Mouse (Mus musculus) spleen, embryonic (tissue): ENCODE data around the gene Gm10638.

Source experiments
- CTCF ChIA-PET: fragments of 350-600 bp; sonication (Branson Sonifier 250); formaldehyde crosslinking; loops from one replicate; lab custom pipeline; 2022; lab: Charles Lee

Gm10638 gene

DNA sequence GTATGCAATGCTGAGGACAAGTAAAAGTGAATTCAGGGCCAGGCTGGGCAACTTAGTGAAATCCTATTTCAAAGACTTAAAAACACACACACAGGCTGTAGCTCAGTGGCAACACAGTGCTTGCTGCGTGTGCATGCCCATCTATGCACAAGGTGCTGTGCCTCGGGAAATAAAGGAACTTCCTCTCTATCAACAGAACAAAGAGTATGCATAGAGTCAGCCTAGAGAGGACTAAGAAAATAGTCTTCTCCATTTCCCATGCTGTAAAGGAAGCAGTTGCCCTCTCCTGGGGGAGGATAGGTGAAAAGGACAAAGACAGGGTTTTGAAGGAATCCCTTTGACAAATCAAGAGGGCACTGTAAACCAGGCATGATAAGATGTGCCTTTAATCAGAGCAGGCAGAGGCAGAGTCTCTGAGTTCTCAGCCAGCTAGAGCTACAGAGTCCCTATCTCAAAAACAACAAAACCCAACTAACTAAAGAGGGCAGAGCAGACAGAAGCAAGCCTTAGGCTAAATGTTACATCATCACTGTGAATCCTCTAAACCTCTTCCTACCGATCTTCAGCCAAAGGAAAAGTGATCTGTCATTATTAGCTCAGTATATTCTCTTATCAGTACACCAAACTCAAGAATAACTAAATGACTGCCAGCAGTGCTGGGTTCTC is 9.9 kb upstream of the Gm10638 start:
- CTCF ChIA-PET: no interaction called here

DNA sequence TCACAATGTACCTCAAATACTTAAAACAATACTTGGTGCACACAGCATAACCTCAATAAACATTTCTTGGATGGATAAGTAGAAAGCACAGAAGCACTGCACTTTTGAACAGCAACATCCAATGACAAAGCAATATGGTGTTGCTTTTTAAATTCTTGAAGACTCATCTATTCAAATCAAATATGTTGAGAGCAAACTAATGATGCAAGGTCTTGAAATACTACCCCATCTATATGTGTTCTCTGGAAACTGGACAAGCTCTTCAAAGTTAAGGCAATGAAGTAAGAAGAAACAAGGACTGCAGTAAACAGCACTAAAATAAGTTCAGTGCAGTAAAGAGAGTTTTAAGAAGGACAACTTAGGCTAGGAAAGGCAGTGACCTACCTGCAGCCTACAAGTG is 4.6 kb upstream of the Gm10638 start:
- CTCF ChIA-PET: no interaction called here

DNA sequence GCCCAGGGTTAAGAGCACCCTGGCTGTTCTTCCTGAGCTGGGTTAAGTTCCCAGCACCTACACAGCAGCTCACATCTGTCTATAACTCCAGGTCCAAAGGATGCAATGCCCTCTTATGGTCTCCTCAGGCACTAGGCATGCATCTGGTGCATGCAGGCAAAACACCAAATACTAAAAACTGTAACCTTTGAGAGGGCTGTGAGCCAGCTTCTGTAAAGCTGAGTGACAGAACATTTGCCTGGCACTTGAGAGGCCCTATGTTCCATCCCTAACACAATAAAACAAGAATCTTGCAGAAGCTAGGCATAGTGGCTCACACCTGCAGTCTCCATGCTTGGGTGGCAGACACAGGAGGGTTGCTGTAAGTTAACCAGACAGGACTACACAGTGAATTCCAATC is 3.9 kb upstream of the Gm10638 start:
- CTCF ChIA-PET: no interaction called here

DNA sequence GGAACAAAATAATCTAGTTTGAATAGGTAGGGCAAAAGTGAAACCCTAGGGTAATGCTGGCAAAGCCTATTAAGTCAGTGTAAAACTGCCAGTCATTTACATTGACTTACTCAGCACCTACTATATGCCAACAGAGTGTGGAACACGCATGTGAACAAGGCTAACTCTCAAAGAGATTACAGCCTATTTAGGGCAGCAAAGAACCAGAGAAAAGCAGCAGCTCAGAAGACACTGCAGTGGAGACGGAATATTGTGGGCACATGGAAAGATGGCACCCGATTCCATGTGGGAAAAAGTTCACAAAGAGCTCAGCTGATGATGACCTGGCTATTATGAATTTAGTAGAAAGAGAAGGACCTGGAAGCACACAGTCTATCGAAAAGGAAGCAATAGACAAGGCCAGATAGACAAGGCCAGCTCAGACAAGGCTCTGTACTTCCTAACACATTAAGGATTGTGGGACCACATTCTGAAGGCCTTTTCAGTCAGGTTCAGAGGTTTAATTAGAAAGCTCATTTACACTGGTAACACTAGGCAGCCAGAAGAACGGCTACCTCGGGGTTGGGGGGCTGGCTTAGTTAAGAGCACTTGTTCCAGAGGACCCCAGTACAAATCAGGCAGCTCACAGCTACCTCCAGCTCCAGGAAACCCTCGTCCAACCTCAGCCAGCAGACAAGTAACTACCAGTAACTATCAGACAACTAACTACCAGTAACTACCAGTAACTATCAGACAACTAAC is 2.7 kb upstream of the Gm10638 start:
- CTCF ChIA-PET: interaction anchor here (0.5 to 0.7 kb wide), 2 partner anchors 36 to 65 kb away, joined by 3 to 4 read pairs; no protein-coding TSS in a partner anchor

DNA sequence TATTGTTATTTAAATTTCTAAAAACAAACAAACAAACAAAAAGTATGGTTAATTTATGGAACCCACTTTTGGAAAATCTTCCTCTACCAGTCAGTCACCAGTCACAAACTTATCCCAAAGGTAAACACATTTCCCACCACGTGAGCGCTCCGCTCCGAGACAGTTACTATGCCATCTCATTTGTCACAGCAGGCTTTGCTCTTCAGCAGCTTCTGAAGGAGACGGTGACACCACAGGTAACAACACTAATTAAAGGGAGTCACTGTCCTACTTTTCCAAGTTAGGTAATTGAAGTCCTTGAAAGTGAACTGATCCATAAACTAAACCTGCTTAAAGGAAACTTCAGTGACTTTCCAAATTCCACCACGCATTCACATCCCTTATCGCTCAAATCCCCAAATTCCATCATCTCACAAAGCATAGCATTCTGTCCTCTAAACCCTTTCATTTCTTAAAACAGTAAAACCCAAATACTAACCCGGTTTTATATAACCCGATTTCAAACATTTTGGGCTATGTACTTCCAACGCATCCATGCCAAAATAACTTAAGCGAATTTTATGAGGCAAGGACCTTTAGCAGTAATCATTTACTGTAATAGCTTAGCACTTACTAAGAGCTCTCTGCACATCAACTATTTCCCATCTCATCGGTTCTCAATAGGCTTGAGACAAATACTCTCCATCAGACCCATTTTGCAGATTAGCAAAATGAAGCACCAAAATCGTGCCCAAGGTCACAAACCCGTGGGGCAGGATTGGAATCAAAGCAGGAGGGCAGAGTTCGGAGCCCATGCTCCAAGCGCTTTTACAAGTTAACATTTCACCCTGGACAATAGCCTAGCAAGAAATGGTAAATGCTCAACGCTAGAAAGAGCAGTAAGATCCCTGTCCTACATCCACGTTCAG is 932 bp upstream of the Gm10638 start:
- CTCF ChIA-PET: no interaction called here

DNA sequence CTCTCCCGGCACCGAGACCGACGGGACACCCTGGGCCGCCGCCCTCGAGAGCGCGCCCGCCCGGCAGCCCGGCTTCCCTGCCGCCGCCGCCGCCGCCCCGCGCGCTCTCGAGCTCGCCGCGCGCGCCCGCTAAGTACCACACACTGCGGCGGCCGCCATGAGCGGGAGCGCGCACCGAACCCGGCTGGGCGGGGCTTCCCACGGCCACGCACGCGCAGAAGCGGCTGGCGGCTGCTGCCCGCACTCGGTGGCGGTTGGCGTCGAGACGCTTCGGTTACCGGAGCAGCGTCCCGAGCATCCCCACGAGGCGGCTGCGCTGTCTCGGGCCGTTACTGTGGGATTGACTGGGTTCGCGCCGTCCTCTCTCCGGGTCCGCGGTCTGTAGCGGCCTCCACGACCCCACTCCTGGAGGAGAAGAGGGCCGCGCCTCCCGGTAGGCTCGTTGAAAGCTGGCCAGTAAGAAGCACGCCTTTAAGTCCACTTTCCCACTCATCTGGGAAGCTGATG is 489 bp downstream of the Gm10638 start:
- CTCF ChIA-PET: no interaction called here

DNA sequence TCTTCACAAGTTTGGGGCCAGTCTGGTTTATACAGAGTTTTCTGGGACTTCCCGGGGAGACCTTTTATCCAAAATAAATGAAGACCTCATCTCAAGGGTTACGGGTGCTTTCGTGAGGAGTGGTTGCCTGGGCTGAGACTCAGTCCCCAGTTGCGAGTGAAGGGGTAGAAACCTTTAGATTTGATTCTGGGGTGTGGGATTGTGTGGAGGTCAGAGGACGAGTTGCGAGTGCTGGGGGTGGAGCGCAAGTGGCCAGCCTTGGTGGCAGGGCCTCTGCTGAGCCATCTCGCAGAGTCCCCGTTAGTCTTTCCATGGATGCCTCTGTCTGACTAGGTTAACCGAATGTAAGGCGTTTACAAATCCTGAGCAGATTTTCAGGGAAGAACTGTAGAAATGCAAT is 1.0 kb downstream of the Gm10638 start:
- CTCF ChIA-PET: no interaction called here

DNA sequence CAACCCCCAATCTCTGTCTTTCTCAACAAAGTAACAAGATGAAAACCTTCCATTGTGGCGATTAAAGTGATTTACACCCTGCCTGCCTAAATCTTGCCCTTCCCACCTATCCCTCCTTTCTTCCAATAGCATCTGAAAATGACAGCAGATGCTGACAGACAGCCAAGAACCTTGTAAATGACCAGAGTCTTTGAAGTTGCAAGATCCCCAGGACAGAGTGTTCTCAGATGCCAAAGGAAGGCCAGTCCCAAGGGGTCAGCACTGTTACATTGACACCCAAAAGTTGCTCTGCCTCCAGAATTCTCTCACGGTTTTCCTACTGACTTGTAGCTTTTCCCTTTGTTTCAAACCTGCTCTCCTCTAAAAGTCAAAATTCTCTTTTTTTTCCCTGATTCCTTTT is 4.3 kb downstream of the Gm10638 start:
- CTCF ChIA-PET: no interaction called here

DNA sequence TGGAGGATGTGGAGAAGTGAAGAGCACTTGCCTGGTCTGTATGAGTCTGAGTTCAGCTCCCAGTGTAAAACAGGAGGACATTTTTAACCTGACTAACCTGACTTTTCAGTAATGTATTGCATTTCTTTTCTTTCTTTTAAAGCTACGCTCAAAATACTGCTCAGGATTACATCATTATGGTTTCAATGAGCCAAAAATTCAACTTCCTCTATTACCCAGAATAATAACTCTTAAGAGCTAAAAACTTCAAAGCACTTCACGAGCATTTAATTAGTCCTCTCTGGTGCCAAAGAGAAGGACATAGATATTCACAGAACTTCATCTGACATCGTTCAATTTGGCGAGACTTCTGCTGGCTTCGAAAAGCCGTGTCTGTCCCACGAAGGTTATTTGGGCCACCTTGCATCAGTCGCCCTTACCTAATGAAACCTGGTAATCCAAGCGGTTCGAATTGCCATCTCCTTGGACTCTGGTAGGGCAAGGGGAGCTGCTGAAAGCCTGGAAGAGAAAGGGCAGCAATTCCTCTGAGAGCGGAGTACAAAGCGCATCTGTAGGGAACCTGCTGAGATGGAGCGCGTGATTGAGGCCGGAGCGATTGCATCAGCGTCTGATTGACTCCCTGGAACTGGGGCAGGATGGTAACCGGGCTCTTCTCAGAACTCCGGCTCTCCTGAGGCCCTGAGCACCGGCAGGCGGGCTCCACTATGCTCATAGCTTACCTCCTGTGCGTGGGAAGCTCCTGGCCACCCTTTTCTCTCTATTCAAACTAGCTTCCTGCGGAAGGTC is 11.6 kb downstream of the Gm10638 start:
- CTCF ChIA-PET: no interaction called here

DNA sequence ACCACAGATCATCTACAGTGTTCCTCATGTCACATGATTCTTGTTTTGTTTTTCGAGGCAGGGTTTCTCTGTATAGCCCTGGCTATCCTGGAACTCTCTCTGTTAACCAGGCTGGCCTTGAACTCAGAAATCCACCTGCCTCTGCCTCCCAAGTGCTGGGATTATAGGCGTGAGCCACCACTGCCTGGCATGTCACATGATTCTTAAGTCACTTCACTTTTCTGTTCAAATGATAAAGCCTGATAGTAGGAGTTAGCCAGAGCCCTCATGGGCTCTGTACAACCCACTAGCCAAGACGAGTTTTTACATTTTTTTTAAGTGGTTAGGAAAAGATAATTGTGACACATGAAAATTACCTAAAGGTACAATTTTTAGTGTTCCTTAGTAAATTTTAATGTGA is 13.2 kb downstream of the Gm10638 start:
- CTCF ChIA-PET: no interaction called here

DNA sequence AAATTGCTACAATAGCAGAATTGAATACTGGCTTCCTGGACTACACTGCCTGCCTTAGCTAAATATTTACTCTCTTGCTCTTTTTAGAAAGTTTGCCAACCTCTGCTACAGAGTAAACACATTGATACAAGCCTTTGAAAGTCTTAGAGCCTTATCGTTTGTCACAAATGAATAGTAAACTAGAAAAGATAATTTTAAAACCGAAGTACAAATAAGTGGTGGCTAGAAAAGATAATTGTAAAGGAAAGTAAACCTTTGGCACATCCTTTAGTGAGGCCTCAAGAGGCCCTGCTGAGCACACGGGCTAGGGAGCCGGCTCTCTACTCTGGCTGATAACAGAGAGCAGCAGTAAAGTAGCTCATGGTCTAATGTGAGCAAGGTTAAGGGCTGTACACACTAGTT is 13.6 kb downstream of the Gm10638 start:
- CTCF ChIA-PET: no interaction called here

DNA sequence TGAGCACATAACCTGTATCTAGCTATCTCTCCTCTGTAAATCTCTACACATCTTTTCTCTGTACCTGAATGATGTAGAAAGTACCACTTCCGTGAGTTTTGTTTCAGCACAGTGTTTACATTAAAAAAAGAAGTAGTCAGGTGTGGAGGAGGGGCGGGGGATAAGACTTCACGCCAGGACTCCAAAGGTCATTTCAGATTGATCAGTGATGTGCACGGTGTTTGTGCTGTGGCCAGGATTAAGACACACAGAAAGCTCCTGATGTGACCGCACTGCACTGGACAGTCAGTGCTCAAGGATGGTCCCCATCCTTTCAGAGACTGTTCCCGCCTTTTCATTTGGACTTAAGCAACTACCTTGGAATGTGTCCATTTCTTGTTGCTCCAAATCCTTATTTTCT is 15.2 kb downstream of the Gm10638 start:
- CTCF ChIA-PET: no interaction called here

DNA sequence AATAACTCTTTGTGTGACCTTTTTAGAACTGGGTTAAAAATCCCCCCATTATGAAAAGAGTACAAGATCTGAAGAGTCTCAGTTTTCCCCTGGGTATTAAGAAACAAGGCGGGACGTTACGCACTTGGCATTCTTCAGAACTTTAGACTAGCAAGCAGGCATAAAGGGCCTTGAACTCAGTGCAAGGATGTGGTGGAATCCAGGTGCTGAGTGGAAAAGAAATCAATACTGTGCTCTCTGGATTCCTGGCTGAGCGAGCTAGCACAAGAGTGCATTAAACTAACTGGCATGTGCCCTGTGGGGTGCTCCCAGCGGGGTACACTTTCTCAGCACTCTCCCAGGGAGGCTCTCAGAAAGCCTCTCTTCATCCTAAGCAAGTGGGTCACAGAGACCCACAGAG is 17.3 kb downstream of the Gm10638 start:
- CTCF ChIA-PET: no interaction called here

DNA sequence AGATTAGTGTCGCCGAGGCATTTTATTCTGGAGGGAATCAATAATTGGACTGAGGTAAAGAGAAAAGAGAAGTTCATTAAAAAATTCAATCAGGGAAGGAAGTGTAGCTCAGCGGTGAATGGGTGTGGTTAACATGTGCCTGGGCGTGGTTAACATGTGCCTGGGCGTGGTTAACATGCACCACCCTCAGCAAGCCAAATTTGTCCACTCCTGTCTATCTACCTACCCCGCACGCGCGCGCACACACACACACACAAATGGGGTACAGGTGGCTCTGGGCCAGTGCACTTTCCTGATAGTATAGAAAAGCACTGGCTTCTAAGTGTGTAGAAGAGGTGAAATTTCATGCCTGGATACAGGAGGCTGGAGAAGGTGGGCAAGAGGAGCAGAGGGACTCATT is 19.7 kb downstream of the Gm10638 start:
- CTCF ChIA-PET: interaction anchor here (0.6 to 0.7 kb wide), 2 partner anchors 140 to 172 kb away, joined by 3 to 5 read pairs; no protein-coding TSS in a partner anchor

DNA sequence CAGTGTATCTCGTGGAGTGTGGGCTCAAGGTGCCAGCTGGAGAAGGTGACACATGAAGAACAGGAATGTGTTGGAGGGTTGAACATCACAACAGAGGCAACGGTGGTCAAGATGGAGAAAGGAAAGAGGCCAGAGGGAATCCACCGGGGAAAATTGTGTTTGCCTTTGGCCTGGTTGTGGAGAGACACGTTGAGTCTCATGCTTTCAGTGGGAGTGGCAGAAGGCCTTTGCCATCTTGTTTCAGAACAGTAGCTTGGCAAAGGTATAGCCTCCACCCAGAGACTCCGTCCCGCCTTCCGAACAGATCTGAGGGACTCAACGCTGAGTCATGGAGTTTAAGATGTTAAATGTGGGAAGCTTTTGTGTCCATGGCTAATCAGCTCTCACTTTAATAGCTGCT is 20.2 kb downstream of the Gm10638 start:
- CTCF ChIA-PET: no interaction called here

DNA sequence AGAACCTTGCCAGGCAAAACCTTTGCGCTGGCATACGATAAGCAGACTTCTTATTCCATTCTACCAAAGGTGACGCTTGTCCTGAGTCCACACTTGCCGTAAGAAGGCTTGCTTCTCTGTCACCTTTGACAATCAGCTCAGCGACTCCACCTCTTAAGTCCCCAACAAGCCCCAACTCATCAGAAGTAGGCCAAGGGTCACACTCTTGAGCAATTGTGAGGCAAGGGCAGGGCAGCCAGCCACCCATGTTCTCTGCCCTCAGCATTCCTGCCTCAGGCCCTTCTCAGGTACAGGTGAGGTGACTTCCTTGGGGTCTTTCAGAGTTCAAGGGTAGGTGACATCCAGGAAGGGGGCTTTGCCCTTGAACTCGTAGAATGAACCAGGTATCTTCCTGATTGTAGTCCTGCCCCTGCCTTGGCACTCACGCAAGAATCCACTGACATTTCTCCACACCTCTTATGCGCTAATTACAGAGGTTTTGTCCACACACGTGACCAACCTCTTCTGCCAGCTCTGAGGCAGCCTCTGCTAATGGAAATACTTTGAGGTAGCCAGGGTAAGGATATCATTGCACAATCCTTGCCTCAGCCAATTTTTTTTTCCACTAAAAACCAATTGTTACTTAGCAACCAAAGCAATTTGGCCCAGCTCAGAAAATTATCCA is 21.2 kb downstream of the Gm10638 start:
- CTCF ChIA-PET: no interaction called here

DNA sequence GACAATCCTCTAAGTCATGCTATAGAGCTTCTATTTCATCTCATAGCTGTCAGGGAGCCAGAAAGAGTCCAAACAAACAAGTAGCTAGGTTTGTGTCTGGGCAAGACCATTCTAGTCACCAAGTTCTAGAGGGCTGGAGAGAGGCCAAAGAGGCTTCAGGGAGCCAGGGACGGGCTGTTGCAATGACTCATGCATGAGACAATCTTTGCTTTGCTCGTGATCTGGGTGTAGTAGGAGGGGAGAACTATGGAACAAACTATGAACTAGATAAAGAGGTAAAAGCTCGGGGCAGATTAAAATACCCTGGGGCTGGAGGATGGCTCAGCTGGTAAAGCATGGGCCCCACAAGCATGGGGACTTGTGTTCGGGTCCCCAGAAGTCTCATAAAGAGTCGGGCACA is 23.0 kb downstream of the Gm10638 start:
- CTCF ChIA-PET: no interaction called here

DNA sequence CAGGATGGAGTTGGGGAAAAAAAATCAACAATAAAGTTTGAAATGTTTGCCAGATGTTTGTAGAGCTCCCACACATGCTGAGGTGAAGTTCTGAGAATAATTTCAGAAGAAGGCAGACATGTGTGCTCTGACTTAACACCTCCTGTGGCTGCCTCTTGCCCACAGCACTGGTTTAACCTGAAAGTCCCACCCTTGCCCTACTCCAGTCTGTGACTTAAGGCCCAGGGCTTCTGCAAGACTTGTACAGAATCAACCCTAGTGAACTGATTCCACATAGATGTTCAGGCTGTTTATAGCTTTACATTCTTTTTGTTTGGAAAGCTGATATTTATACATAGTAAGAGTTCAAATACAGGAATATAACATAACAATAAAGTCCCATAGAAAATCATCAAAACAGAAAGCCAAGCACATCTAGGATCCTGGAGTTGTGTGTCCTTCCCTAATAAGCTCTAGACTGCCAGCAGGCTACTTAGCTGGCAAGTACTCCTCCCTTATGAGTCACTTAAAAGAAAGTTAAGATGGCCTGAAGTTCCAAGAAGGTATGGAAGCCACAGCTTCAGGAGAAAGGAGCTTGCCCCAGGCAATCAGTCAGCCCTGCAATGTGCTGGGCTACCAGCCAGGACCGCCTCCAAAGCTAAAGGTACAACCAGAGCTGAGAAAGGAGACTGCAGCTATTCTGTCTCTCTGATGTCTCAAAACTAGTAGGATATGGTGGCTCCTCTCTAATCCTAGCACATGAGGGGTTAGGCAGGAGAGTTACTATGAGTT is 24.6 kb downstream of the Gm10638 start:
- CTCF ChIA-PET: no interaction called here

DNA sequence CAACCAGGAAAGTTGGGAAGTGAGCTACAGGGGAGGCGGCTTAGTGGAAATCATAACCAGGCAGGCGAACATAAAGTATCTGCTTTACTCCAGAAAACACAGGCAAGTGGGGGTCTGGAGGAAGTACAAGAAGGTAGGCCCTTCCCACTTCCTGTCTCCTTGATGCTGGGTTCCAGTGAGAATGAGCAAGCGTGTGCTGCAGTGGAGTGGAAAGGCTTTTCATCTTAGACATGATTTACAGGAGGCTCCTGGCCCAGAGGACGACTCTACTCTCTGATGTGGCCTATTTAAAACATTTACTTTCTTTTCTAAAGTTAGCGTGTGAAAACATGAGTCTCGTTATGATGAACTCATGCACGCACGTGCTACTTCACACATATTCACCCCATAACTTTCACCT is 33.7 kb downstream of the Gm10638 start:
- CTCF ChIA-PET: interaction anchor here (0.6 kb wide), 1 partner anchor 36 kb away, joined by 3 read pairs; no protein-coding TSS in a partner anchor

DNA sequence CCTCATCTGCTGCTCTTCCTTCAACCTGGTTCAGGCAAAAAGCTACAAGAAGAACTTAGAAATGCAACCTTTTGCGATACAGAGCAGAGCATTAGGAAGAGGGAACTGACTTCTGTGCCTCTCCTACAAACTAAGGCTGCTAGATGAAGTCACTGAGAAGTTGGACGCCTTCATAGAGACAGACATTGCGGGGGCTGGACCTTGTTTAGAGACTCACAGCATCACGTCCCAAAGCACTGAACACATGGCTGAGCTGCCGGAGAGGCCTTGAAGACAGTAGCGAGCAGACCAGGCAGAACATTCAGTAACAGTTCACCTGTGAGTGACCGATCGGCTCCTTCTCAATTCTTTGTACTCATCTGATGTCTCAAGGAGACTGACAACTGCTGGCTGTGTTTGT is 35.6 kb downstream of the Gm10638 start:
- CTCF ChIA-PET: no interaction called here
